Mouse (Mus musculus) forebrain, embryonic 10.5 days (tissue): ENCODE results near the gene Nedd9. TPM values are rescaled to one million over a fixed set of nuclear protein-coding genes. Genes with fewer than 3 reads are reported as not detected.

Experiments used
- DNase-seq: peaks from one replicate; pipeline ENCODE4 v3.0.0-alpha.2; 2017; ENCODE audit warnings: low spot score; ENCODE audit errors: extremely low spot score
- H3K27ac ChIP-seq: fragments of 300-500 bp; sonication (generic); 2 replicates; pipeline ENCODE4 v1.5.1; 2016; ENCODE audit warnings: mild to moderate bottlenecking
- H3K27me3 ChIP-seq: fragments of 300-500 bp; sonication (generic); 2 replicates; pipeline ENCODE4 v1.6.1; 2016; ENCODE audit warnings: mild to moderate bottlenecking; ENCODE audit not compliant: poor library complexity, severe bottlenecking
- H3K36me3 ChIP-seq: fragments of 300-500 bp; sonication (generic); replicated peaks from 2 replicates; pipeline ENCODE4 v1.6.1; 2016; ENCODE audit warnings: mild to moderate bottlenecking, moderate library complexity
- H3K4me1 ChIP-seq: fragments of 300-500 bp; sonication (generic); 2 replicates; pipeline ENCODE4 v1.6.1; 2016
- H3K4me3 ChIP-seq: fragments of 300-500 bp; sonication (generic); 2 replicates; pipeline ENCODE4 v1.5.1; 2016; ENCODE audit warnings: mild to moderate bottlenecking, moderate library complexity
- H3K9me3 ChIP-seq: fragments of 300-500 bp; sonication (generic); 2 replicates; pipeline ENCODE4 v1.6.1; 2016; ENCODE audit warnings: mild to moderate bottlenecking, moderate library complexity
- WGBS: fragments of 180-500 bp; shearing (Covaris S2); methylation state at CpG from one replicate; pipeline ENCODE4 v1.1.7; 2016; 5-methylcytosine and 5-hydroxymethylcytosine counted together
- polyA plus RNA-seq: library from polyadenylated mRNA; unstranded; fragments of >200 nt; fragmentation: Nextera tagmentation; extraction: Ambion mirVana; gene quantifications from 2 replicates; pipeline ENCODE4 v1.2.1, GENCODE M21; 2016

Gene Nedd9
- polyA plus RNA-seq, 1 experiment from 2014 or later = 18.4 TPM

GRCm38 (mm10) chr13:41510631-41511419 is 23.7 kb upstream of the Nedd9 start:
- Histone ChIP-seq H3K9me3 (no peaks in the 10 kb centered on the region), H3K36me3 (no peaks in the 10 kb centered on the region), H3K27ac (no peak overlapping the region), H3K4me3 (no peak overlapping the region), H3K4me1 (peaks cover 16% of the 10 kb centered on the region), H3K27me3 (peaks cover 3% of the 10 kb centered on the region; the same call in 1 of the 2 replicates)
- 67% methylated on average over 7 of the region's 7 CpGs for WGBS
- DNase-seq = no peak

GRCm38 (mm10) chr13:41505594-41505993 is 18.4 kb upstream of the Nedd9 start:
- Histone ChIP-seq H3K4me3 (no peak overlapping the region), H3K27me3 (peaks cover 7% of the 10 kb centered on the region), H3K36me3 (no peaks in the 10 kb centered on the region), H3K27ac (no peak overlapping the region), H3K4me1 (peaks cover 8% of the 10 kb centered on the region), H3K9me3 (no peaks in the 10 kb centered on the region)
- no peak for DNase-seq
- 80% methylated on average over 2 of the region's 2 CpGs for WGBS

DNA sequence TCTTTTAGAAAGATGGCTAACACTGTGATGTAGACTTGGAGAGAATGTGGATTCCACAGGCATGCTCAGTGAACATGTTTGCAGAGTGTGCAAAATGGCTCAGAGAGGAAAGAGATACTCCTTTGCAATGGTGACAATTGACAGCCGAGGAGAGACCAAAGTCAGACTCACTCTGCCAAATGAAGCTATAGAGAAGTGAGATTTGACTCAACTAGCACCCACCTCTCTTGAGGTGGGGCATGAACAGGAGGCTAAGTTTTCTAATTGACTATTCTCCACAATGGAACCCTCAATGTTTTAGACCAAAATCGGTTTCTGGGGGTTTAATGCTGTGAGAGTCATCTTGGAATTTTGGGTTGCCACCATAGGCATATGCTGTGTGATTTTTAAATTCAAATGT is 17.8 kb upstream of the Nedd9 start:
- WGBS = 87% methylated on average over 2 of the region's 2 CpGs
- no peak overlapping the region for H3K27ac ChIP-seq
- peaks cover 13% of the 10 kb centered on the region for H3K27me3 ChIP-seq
- H3K4me1 ChIP-seq = peaks cover 7% of the 10 kb centered on the region
- H3K9me3 ChIP-seq = no peaks in the 10 kb centered on the region
- H3K4me3 ChIP-seq = no peak overlapping the region
- H3K36me3 ChIP-seq = no peaks in the 10 kb centered on the region
- no peak for DNase-seq

DNA sequence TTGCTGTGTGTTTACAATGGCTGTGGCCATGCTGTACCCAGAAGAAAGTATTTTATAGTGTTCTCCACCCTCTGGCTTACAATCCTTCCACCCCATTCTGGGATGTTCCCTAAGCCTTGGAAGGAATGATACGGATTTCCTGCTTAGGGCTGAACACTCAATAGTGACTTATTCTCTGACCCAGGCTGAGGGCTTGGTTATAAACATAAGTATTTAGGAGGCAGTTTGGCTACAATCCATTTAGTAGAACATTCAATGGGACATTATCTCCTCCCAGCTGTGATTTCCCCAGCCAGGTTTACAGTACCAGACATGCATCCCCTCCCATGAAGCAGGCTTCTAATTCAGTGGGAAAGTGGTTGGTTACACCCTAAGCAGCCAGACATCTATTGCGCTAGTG is 17.3 kb upstream of the Nedd9 start:
- 87% methylated on average over 2 of the region's 2 CpGs for WGBS
- Histone ChIP-seq H3K4me3 (no peak overlapping the region), H3K9me3 (no peaks in the 10 kb centered on the region), H3K4me1 (peaks cover 7% of the 10 kb centered on the region), H3K36me3 (no peaks in the 10 kb centered on the region), H3K27me3 (peaks cover 15% of the 10 kb centered on the region), H3K27ac (no peak overlapping the region)
- no peak for DNase-seq

- 81% methylated on average over 2 of the region's 2 CpGs for WGBS
- Histone ChIP-seq H3K36me3 (no peaks in the 10 kb centered on the region), H3K27me3 (peaks cover 15% of the 10 kb centered on the region), H3K27ac (no peak overlapping the region), H3K4me1 (peaks cover 20% of the 10 kb centered on the region), H3K9me3 (no peaks in the 10 kb centered on the region), H3K4me3 (no peak overlapping the region)
- no peak for DNase-seq
Observed at GRCm38 (mm10) chr13:41502917-41503301, 15.7 kb upstream of the Nedd9 start.

- peaks cover 25% of the 10 kb centered on the region for H3K4me1 ChIP-seq
- DNase-seq = no peak
- no peak overlapping the region for H3K27ac ChIP-seq
- H3K4me3 ChIP-seq = no peak overlapping the region
- H3K9me3 ChIP-seq = no peaks in the 10 kb centered on the region
- H3K27me3 ChIP-seq = peaks cover 15% of the 10 kb centered on the region
- H3K36me3 ChIP-seq = no peaks in the 10 kb centered on the region
- WGBS = 79% methylated on average over 12 of the region's 12 CpGs
Observed at GRCm38 (mm10) chr13:41502136-41502916, 15.2 kb upstream of the Nedd9 start.

DNA sequence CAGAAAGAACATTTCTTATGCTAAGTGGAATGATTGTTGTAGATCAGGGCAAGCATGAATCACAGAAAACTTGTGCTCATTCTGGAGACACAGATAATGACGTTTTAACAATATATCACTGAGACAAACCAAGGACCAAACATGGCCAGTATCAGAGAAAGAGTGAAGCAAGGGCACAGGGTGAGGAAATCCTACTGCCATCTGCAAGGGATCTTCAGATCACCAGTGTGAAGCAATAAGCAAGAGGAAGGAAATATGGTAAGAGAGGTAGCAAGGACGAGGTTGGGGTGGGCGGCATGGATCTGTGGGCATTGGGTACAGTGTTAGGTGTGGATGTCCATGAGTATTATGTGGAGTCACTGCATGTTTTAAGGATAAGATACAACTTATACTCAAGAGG is 13.6 kb upstream of the Nedd9 start:
- WGBS = 95% methylated on average over 3 of the region's 3 CpGs
- Histone ChIP-seq H3K27ac (no peak overlapping the region), H3K27me3 (peaks cover 15% of the 10 kb centered on the region), H3K4me1 (peaks cover 24% of the 10 kb centered on the region), H3K36me3 (no peaks in the 10 kb centered on the region), H3K9me3 (no peaks in the 10 kb centered on the region), H3K4me3 (no peak overlapping the region)
- no peak for DNase-seq

DNA sequence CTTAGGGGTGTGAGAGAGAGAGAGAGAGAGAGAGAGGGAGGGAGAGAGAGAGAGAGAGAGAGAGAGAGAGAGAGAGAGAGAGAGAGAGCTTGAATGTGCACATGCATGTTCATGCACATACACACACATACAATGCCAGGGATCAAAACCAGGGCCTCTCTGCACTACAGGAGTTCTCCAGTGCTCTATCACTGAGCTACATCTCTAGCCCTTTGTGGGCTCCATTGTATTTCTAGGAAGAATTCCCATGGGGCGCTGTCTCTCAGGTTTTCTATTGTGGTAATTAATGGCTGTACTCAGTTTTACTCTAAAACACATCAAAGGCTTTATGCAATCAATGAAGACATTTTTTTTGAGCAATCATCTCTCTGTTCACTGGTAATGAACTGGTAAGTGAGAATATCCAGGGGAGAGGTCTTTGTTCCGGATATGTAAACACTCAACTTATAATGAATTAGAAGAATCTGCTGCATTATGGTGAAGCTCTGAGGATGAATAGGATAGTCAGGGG is 11.5 kb upstream of the Nedd9 start:
- H3K36me3 ChIP-seq = no peaks in the 10 kb centered on the region
- H3K4me3 ChIP-seq = no peak overlapping the region
- DNase-seq = no peak
- H3K27me3 ChIP-seq = peaks cover 15% of the 10 kb centered on the region
- peaks cover 19% of the 10 kb centered on the region for H3K4me1 ChIP-seq
- H3K27ac ChIP-seq = no peak overlapping the region
- no peaks in the 10 kb centered on the region for H3K9me3 ChIP-seq
- WGBS = 73% methylated on average over 2 of the region's 2 CpGs

- WGBS = 93% methylated on average over 2 of the region's 2 CpGs
- DNase-seq = no peak
- no peak overlapping the region for H3K4me3 ChIP-seq
- peaks cover 19% of the 10 kb centered on the region for H3K4me1 ChIP-seq
- no peaks in the 10 kb centered on the region for H3K9me3 ChIP-seq
- no peaks in the 10 kb centered on the region for H3K27me3 ChIP-seq
- H3K36me3 ChIP-seq = no peaks in the 10 kb centered on the region
- no peak overlapping the region for H3K27ac ChIP-seq
Observed at GRCm38 (mm10) chr13:41494681-41495080, 7.5 kb upstream of the Nedd9 start.

GRCm38 (mm10) chr13:41491981-41492702 is 5.0 kb upstream of the Nedd9 start:
- H3K27me3 ChIP-seq = no peaks in the 10 kb centered on the region
- no peak overlapping the region for H3K27ac ChIP-seq
- no peak for DNase-seq
- no peaks in the 10 kb centered on the region for H3K36me3 ChIP-seq
- peaks cover under 1% of the 10 kb centered on the region; the same call in 1 of the 2 replicates for H3K4me1 ChIP-seq
- H3K9me3 ChIP-seq = no peaks in the 10 kb centered on the region
- H3K4me3 ChIP-seq = no peak overlapping the region
- 86% methylated on average over 8 of the region's 8 CpGs for WGBS

DNA sequence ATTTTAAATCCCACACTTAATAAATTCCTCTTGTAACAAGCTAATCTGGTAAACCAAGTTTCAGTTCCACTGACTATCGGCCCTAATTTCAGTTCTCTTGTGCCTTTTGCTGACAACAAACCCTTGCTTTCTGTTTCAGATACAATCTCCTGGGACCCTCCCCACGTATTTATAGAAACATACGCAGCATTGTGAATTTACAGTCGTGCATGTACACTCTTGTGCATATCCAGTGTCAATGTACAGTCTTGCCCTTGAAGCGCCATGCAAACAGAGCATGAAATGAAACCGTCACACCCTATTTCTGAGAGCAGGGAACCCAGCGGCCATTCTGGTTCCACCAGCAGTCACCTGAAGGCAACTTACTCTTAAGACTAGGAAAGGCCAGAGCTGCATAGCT is 4.4 kb upstream of the Nedd9 start:
- Histone ChIP-seq H3K4me1 (peaks cover 4% of the 10 kb centered on the region; the same call in 1 of the 2 replicates), H3K27ac (no peak overlapping the region), H3K27me3 (no peaks in the 10 kb centered on the region), H3K4me3 (no peak overlapping the region), H3K9me3 (no peaks in the 10 kb centered on the region), H3K36me3 (no peaks in the 10 kb centered on the region)
- WGBS = 88% methylated on average over 7 of the region's 7 CpGs
- DNase-seq = no peak

DNA sequence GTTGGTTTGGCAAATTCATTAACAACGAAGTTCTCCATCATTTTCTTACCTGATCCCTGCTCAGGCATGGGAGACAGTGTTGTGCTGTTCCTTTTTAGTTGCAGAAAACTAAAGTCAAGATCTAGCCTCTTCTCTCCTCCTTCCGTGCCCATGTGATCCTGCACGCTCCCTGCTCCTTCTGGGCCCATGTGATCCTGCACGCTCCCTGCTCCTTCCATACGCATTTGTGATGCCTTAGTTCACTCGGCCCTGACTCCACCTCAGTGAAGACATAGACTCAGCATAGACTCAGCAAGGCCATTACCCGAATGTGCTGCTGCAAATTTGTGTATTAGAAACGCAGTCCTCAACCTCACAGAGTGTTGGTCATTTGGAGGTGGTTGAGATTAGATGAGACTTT is 3.1 kb upstream of the Nedd9 start:
- no peak for DNase-seq
- H3K4me1 ChIP-seq = peaks cover 4% of the 10 kb centered on the region; the same call in 1 of the 2 replicates
- 90% methylated on average over 8 of the region's 8 CpGs for WGBS

More for the DNA sequence above, 3.1 kb upstream of the Nedd9 start:
- Histone ChIP-seq H3K9me3 (no peaks in the 10 kb centered on the region), H3K27ac (no peak overlapping the region), H3K36me3 (no peaks in the 10 kb centered on the region), H3K4me3 (no peak overlapping the region), H3K27me3 (no peaks in the 10 kb centered on the region)
